Mouse (Mus musculus) midbrain, embryonic 14.5 days (tissue): ENCODE data around the gene Mrvi1. TPM values are rescaled to one million over a fixed set of nuclear protein-coding genes. Genes with fewer than 3 reads are reported as not detected.

Experiments
- ATAC-seq: fragments of 200-750 bp; cut with Nextera tagmentation; 2 replicates; pipeline ENCODE4 v1.8.0; 2017; ENCODE audit warnings: moderate number of reproducible peaks, moderate library complexity; ENCODE audit not compliant: low FRiP score, low TSS enrichment
- DNase-seq: peaks from one replicate; pipeline ENCODE4 v3.0.0-alpha.2; 2015
- H3K27ac ChIP-seq: fragments of 300-500 bp; sonication (generic); replicated peaks from 2 replicates; pipeline ENCODE4 v1.5.1; 2014; ENCODE audit warnings: mild to moderate bottlenecking, low read depth, low read length, moderate library complexity
- H3K27me3 ChIP-seq: fragments of 300-500 bp; sonication (generic); 2 replicates; pipeline ENCODE4 v1.6.1; 2014; ENCODE audit warnings: low read length, control low read depth, mixed read lengths; ENCODE audit not compliant: control insufficient read depth, insufficient read depth
- H3K36me3 ChIP-seq: fragments of 300-500 bp; sonication (generic); 2 replicates; pipeline ENCODE4 v1.6.1; 2014; ENCODE audit warnings: low read length, control low read depth; ENCODE audit not compliant: control insufficient read depth, insufficient read depth
- H3K4me1 ChIP-seq: fragments of 300-500 bp; sonication (generic); 2 replicates; pipeline ENCODE4 v1.6.1; 2014; ENCODE audit warnings: mild to moderate bottlenecking, antibody characterized with exemption, low read length, control low read depth; ENCODE audit not compliant: control insufficient read depth, insufficient read depth
- H3K4me2 ChIP-seq: fragments of 300-500 bp; sonication (generic); 2 replicates; pipeline ENCODE4 v1.6.1; 2014; ENCODE audit warnings: mild to moderate bottlenecking, low read length, moderate library complexity
- H3K4me3 ChIP-seq: fragments of 300-500 bp; sonication (generic); replicated peaks from 2 replicates; pipeline ENCODE4 v1.5.1; 2014; ENCODE audit warnings: low read depth, low read length
- H3K9ac ChIP-seq: fragments of 300-500 bp; sonication (generic); replicated peaks from 2 replicates; pipeline ENCODE4 v1.6.1; 2014; ENCODE audit warnings: mild to moderate bottlenecking, low read length, moderate library complexity
- H3K9me3 ChIP-seq: fragments of 300-500 bp; sonication (generic); 2 replicates; pipeline ENCODE4 v1.6.1; 2016; ENCODE audit warnings: low read length, control low read depth, mixed read lengths; ENCODE audit not compliant: control insufficient read depth
- WGBS: fragments of 180-500 bp; shearing (Covaris S2); extraction: QIAGEN DNeasy Blood & Tissue Kit; methylation state at CpG from one replicate; pipeline ENCODE4 v1.1.7; 2014; 5-methylcytosine and 5-hydroxymethylcytosine counted together
- polyA plus RNA-seq: library from polyadenylated mRNA; unstranded; fragments of >200 nt; fragmentation: Nextera tagmentation; extraction: Ambion mirVana; gene quantifications from 2 replicates; pipeline ENCODE4 v1.2.1, GENCODE M21; 2014

The Mrvi1 gene
- 0.73 and 0.99 TPM in 2 replicates for polyA plus RNA-seq

DNA sequence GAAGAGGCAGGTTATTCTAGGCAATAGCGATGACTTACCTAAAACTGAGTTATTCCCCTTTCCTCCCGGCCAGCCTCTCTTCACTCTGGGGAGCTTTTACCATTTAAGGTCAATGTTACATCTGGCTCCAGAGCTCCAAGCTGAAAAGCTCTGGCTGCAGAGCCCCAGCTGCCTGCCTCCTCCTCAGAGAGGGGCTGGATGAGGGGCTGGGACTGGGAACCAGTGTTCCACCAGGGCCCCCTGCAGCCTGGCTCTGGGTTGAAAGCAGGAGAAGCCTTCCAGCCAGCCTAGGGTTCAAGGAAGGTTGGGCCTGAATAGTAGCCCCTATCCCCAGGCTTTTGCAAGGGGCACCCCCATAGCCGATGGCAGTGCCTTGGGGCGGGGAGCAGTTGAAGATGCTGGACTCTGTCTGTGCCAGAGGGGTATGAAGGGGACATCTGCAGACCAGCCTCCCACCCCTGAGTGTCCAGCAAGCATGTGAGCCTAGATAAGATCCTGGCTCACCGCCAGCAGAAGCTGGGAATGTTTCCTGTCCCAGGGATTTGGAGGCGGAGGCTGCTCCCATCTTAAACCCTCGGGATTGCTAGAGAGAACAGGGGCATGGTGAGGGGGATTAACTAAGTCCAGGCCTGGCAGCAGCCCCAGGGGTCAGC is at the start of gene Mrvi1:
TSS of gene Mrvi1 (minus strand) at position 409 of the 653 bp plus-strand sequence.
- peak; percentile 52 for DNase-seq
- Histone ChIP-seq H3K9ac (no peak within 1 kb of the TSS), H3K4me2 (no peak within 1 kb of the TSS), H3K4me3 (no peak within 1 kb of the TSS), H3K27me3 (no peaks in the 10 kb centered on the region), H3K9me3 (no peaks in the 10 kb centered on the region), H3K27ac (no peak within 1 kb of the TSS), H3K36me3 (no peaks in the 10 kb centered on the region), H3K4me1 (no peaks in the 10 kb centered on the region)
- 62% methylated on average over 7 of the region's 7 CpGs for WGBS
- ATAC-seq, result no peak

DNA sequence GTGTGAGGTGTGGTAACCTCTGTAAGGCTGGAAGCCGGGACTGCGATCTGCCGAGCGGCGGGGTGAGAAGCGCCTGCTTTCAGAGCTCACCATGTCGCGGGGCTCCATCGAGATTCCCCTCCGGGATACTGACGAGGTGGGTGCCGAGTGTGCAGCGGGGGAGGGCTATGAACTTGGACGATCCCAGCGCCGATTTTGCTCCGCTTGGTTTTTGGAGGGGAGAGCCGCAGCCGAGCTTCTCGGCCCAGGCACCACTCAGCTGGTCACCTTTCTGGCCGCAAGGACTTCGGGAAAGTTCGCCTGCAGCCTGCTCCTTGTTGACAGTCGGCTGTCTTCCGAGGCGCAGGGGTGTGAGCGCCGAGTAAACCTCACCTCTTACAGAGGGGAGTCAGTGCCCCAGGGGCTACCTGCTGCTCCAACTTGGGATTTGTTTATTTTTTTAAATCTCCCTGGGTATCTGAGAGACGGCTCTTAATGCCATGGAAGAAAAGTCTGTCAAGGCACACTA is 46.8 kb upstream of the Mrvi1 start:
- peak; percentile 19; the same call in 1 of the 2 replicates for ATAC-seq
- no peak for DNase-seq
- H3K27ac ChIP-seq, result peak overlapping the region; percentile 94
- H3K9me3 ChIP-seq, result no peaks in the 10 kb centered on the region
- peak overlapping the region; percentile 79 for H3K4me2 ChIP-seq
- H3K4me1 ChIP-seq, result peaks cover 11% of the 10 kb centered on the region
- peak overlapping the region; percentile 96 for H3K4me3 ChIP-seq
- peaks cover 23% of the 10 kb centered on the region for H3K36me3 ChIP-seq
- peak overlapping the region; percentile 76 for H3K9ac ChIP-seq
- H3K27me3 ChIP-seq, result no peaks in the 10 kb centered on the region
- under 1% methylated on average over 29 of the region's 29 CpGs for WGBS

DNA sequence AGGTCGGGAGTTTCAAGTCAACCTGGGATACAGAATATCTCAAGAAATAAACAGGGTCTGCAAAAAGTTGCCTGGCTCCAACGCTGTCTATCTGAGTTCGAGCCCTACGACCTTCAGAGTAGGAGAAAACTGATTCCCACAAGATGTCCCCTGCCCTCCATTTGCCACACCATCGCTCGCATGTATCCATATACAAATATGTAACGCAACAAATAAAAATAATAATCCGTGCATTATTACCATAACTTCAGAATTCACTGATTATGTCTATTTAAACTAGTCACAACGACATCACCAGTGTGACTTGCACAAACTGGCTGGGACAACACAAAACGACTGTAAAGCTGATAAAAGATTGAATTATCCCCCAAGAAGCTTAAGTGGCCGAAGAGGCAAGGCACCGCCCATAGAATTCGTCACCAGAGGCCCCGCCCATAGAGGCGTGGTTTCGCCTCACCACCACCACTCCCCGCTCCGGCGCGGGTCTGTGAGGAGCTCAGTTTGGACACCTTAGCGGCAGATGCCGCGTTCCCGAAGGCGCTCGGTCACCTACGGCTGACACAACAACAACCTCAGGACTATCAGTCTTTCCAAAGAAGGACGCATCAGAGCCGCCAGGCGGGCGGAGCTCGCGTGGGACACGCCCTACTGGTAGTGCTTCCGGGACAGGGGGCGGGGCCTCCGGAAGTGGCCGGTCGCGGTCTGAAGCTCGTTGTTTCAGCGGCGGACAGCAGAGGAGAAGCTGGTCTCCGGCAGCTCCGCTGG is 46.2 kb upstream of the Mrvi1 start, which contains the start of gene Ctr9:
TSS of gene Ctr9 (plus strand) at position 671 of the 765 bp plus-strand sequence.
- 7% methylated on average over 45 of the region's 45 CpGs for WGBS
- peaks cover 11% of the 10 kb centered on the region for H3K4me1 ChIP-seq
- peak within 1 kb of the TSS; percentile 94 for H3K27ac ChIP-seq

GRCm38 (mm10) chr7:111024912-111025311 is 42.7 kb upstream of the Mrvi1 start:
- Histone ChIP-seq H3K36me3 (no peaks in the 10 kb centered on the region), H3K27me3 (no peaks in the 10 kb centered on the region), H3K27ac (no peak overlapping the region), H3K4me2 (no peak overlapping the region), H3K4me3 (no peak overlapping the region), H3K9ac (no peak overlapping the region), H3K9me3 (no peaks in the 10 kb centered on the region), H3K4me1 (peaks cover 6% of the 10 kb centered on the region)
- 75% methylated on average over 4 of the region's 4 CpGs for WGBS
- DNase-seq (no peak), ATAC-seq (no peak)

More for the DNA sequence above, 46.2 kb upstream of the Mrvi1 start, which contains the start of gene Ctr9:
- ATAC-seq (peak; percentile 97), DNase-seq (peak; percentile 95)
- H3K36me3 ChIP-seq, result peaks cover 18% of the 10 kb centered on the region
- H3K27me3 ChIP-seq, result no peaks in the 10 kb centered on the region
- no peaks in the 10 kb centered on the region for H3K9me3 ChIP-seq
- peak within 1 kb of the TSS; percentile 79 for H3K4me2 ChIP-seq
- H3K4me3 ChIP-seq, result peak within 1 kb of the TSS; percentile 96
- H3K9ac ChIP-seq, result peak within 1 kb of the TSS; percentile 76

- H3K27me3 ChIP-seq, result no peaks in the 10 kb centered on the region
- H3K9ac ChIP-seq, result no peak overlapping the region
- no peaks in the 10 kb centered on the region for H3K36me3 ChIP-seq
- no peaks in the 10 kb centered on the region for H3K4me1 ChIP-seq
- DNase-seq (peak; percentile 31), ATAC-seq (no peak)
- H3K4me2 ChIP-seq, result no peak overlapping the region
- 23% methylated on average over 8 of the region's 8 CpGs for whole genome bisulfite sequencing
- H3K9me3 ChIP-seq, result no peaks in the 10 kb centered on the region
- H3K27ac ChIP-seq, result no peak overlapping the region
- no peak overlapping the region for H3K4me3 ChIP-seq
These were observed 41.9 kb upstream of the Mrvi1 start for GRCm38 (mm10) chr7:111024068-111024594.

DNA sequence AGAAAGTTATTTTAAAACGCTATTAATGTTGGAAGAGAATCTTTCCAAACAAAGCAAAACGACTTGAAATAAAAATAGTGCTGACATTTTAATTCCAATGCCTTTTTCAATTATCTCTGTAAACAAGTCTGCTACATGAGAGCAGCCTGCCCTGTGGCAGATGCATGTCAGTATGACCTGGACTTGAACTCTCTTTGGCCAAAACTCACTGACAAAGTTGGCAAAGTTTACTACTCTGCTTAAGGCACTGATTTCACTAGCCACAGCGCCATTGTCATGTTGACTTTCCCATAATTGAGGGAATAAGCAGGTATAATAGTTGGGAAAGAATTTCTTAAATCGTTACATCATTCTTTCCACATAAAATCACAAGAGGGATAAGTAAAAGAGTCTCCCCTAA is 38.6 kb upstream of the Mrvi1 start:
- Histone ChIP-seq H3K9ac (no peak overlapping the region), H3K4me1 (no peaks in the 10 kb centered on the region), H3K27ac (no peak overlapping the region), H3K36me3 (no peaks in the 10 kb centered on the region), H3K4me2 (no peak overlapping the region), H3K27me3 (no peaks in the 10 kb centered on the region), H3K9me3 (no peaks in the 10 kb centered on the region), H3K4me3 (no peak overlapping the region)
- 88% methylated on average over 4 of the region's 4 CpGs for whole genome bisulfite sequencing
- no peak for DNase-seq
- no peak for ATAC-seq

DNA sequence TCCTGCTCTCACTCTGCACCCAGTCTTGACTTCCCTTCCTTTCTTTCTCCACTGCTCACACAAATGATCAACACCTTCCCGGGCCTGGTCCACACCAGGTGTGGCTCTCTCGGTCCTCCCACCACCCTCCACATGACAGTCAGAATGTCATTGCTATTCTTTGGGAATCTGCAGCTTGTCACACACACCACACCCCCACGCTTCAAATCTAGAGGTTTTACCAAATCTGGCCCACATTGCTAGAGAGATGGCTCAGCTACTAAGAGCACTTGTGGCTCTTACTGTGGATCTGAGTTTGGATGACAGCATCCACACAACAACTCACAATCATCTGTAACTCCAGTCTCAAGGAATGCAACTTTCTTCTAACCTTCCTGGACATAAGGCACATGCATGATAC is 34.7 kb upstream of the Mrvi1 start:
- no peak for ATAC-seq
- H3K27ac ChIP-seq, result no peak overlapping the region
- no peak for DNase-seq
- no peak overlapping the region for H3K4me2 ChIP-seq
- no peaks in the 10 kb centered on the region for H3K36me3 ChIP-seq
- no peak overlapping the region for H3K9ac ChIP-seq
- WGBS, result 85% methylated on average over 3 of the region's 3 CpGs
- no peaks in the 10 kb centered on the region for H3K27me3 ChIP-seq
- no peak overlapping the region for H3K4me3 ChIP-seq
- H3K4me1 ChIP-seq, result no peaks in the 10 kb centered on the region
- H3K9me3 ChIP-seq, result no peaks in the 10 kb centered on the region

DNA sequence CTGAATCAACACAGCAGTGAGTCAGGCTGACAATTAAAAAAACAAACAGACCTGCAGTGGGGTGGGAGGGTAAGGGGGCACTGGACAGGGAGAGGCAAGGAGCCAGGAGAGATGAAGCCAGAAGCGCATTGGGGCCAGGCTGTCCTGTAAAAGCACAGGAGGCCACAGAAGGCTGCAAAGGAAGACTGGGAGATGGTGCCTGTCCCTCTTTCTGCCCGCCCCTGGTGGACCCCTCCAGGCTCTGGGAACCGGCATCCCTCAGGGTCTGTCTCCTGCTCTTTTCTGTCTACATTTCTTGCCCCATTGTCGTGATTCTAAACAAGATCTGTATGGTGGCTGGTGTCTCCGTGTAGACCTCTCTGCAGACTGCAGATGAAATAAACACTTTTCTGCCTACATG is 33.5 kb upstream of the Mrvi1 start:
- H3K9ac ChIP-seq, result no peak overlapping the region
- DNase-seq, result no peak
- no peak overlapping the region for H3K4me2 ChIP-seq
- H3K27ac ChIP-seq, result no peak overlapping the region
- 69% methylated on average over 5 of the region's 5 CpGs for WGBS
- H3K27me3 ChIP-seq, result no peaks in the 10 kb centered on the region
- H3K36me3 ChIP-seq, result no peaks in the 10 kb centered on the region
- H3K9me3 ChIP-seq, result no peaks in the 10 kb centered on the region
- no peak for ATAC-seq
- no peaks in the 10 kb centered on the region for H3K4me1 ChIP-seq
- no peak overlapping the region for H3K4me3 ChIP-seq
